Mouse (Mus musculus): Measurements from ENCODE around the gene Frmd8. TPM values are rescaled to one million over a fixed set of nuclear protein-coding genes. Genes with fewer than 3 reads are reported as not detected.

Gene Frmd8
- polyA plus RNA-seq, 1 experiment from 2014 or later, result 31.3 TPM

DNA sequence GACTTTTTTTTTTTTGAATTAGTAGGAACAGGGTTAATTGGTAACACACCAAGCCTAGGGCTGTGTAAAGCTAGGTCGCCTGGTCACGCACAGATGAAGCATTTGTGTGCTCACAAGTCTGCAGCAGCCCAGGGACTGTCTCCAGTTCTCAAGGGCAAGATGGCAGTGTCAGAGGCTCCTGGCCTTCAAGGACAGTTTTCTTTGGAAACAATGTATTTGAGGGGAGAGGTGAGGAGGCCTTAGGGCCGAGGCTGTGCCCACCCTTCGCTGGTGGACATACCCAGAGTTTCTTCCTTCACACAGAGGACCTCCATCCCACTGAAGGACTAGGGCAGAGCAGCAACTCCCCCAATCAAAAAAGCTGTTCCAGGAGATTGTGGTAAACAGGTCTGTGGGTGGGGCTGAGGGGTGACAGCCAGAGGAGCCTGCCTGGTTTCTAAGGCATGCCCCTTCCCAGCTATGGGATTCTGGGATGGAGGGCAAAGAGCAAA is 27.7 kb downstream of the Frmd8 start:
- 45% methylated on average over 4 of the region's 4 CpGs for WGBS
- ATAC-seq (ENCODE audit: insufficient number of reproducible peaks, low FRiP score, low TSS enrichment, low read depth), result no peak
- Histone ChIP-seq H3K9ac (peak overlapping the region; percentile 20; the same call in 1 of the 2 replicates), H3K27ac (peak overlapping the region; percentile 97), H3K9me3 (no peaks in the 10 kb centered on the region), H3K4me3 (peak overlapping the region; percentile 39), H3K27me3 (no peaks in the 10 kb centered on the region), H3K4me2 (peak overlapping the region; percentile 57), H3K4me1 (peaks cover 73% of the 10 kb centered on the region), H3K36me3 (peaks cover 8% of the 10 kb centered on the region)

- Histone ChIP-seq H3K9me3 (no peaks in the 10 kb centered on the region), H3K36me3 (peaks cover 2% of the 10 kb centered on the region; the same call in 1 of the 2 replicates), H3K9ac (no peak overlapping the region), H3K4me1 (peaks cover 73% of the 10 kb centered on the region), H3K27me3 (no peaks in the 10 kb centered on the region), H3K4me2 (peak overlapping the region; percentile 57), H3K4me3 (peak overlapping the region; percentile 39), H3K27ac (peak overlapping the region; percentile 97)
- ATAC-seq (ENCODE audit: insufficient number of reproducible peaks, low FRiP score, low TSS enrichment, low read depth), result peak; percentile 86
- WGBS, result 1% methylated on average over 16 of the region's 16 CpGs
These were observed 28.3 kb downstream of the Frmd8 start for GRCm38 (mm10) chr19:5846557-5847305.

DNA sequence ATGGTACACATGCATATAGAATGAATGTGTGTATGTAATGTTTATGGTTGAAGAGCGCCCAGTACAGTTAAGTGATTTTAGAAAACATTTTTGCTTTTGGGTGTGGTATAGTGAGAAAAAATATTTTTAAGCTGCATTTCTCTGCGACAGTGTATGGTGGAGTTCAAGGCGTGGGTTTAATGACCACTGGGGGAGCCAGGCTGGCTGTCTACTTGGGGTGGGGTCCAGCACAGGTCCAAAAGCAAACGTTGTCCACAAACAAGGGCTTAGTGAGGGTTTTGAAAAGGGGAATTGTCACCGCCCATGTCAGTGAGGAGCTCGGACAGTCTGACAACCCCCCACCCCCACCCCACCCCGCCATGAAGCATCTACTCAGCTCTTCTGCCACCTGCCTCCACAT is 28.9 kb downstream of the Frmd8 start:
- Histone ChIP-seq H3K9me3 (no peaks in the 10 kb centered on the region), H3K27me3 (no peaks in the 10 kb centered on the region), H3K36me3 (no peaks in the 10 kb centered on the region), H3K9ac (no peak overlapping the region), H3K4me1 (peaks cover 76% of the 10 kb centered on the region), H3K27ac (peak overlapping the region; percentile 97), H3K4me3 (peak overlapping the region; percentile 39), H3K4me2 (peak overlapping the region; percentile 57)
- peak; percentile 47 for ATAC-seq (ENCODE audit: insufficient number of reproducible peaks, low FRiP score, low TSS enrichment, low read depth)
- 1% methylated on average over 7 of the region's 7 CpGs for WGBS

- H3K27me3 ChIP-seq, result no peaks in the 10 kb centered on the region
- peak overlapping the region; percentile 57 for H3K4me2 ChIP-seq
- peak; percentile 37; the same call in 1 of the 2 replicates for ATAC-seq (ENCODE audit: insufficient number of reproducible peaks, low FRiP score, low TSS enrichment, low read depth)
- H3K9ac ChIP-seq, result peak overlapping the region; percentile 35
- H3K27ac ChIP-seq, result peak overlapping the region; percentile 97
- peak overlapping the region; percentile 39 for H3K4me3 ChIP-seq
- no peaks in the 10 kb centered on the region for H3K36me3 ChIP-seq
- no peaks in the 10 kb centered on the region for H3K9me3 ChIP-seq
- 3% methylated on average over 45 of the region's 45 CpGs for WGBS
- H3K4me1 ChIP-seq, result peaks cover 81% of the 10 kb centered on the region
These were observed 29.5 kb downstream of the Frmd8 start for GRCm38 (mm10) chr19:5845319-5846135.

- 64% methylated on average over 12 of the region's 12 CpGs for WGBS
- H3K27ac ChIP-seq, result peak overlapping the region; percentile 97
- no peak for ATAC-seq (ENCODE audit: insufficient number of reproducible peaks, low FRiP score, low TSS enrichment, low read depth)
- peak overlapping the region; percentile 57 for H3K4me2 ChIP-seq
- no peaks in the 10 kb centered on the region for H3K27me3 ChIP-seq
- H3K9me3 ChIP-seq, result no peaks in the 10 kb centered on the region
- H3K4me3 ChIP-seq, result peak overlapping the region; percentile 39
- no peaks in the 10 kb centered on the region for H3K36me3 ChIP-seq
- H3K9ac ChIP-seq, result peak overlapping the region; percentile 35
- peaks cover 82% of the 10 kb centered on the region for H3K4me1 ChIP-seq
These were observed 30.2 kb downstream of the Frmd8 start for GRCm38 (mm10) chr19:5844831-5845318.

DNA sequence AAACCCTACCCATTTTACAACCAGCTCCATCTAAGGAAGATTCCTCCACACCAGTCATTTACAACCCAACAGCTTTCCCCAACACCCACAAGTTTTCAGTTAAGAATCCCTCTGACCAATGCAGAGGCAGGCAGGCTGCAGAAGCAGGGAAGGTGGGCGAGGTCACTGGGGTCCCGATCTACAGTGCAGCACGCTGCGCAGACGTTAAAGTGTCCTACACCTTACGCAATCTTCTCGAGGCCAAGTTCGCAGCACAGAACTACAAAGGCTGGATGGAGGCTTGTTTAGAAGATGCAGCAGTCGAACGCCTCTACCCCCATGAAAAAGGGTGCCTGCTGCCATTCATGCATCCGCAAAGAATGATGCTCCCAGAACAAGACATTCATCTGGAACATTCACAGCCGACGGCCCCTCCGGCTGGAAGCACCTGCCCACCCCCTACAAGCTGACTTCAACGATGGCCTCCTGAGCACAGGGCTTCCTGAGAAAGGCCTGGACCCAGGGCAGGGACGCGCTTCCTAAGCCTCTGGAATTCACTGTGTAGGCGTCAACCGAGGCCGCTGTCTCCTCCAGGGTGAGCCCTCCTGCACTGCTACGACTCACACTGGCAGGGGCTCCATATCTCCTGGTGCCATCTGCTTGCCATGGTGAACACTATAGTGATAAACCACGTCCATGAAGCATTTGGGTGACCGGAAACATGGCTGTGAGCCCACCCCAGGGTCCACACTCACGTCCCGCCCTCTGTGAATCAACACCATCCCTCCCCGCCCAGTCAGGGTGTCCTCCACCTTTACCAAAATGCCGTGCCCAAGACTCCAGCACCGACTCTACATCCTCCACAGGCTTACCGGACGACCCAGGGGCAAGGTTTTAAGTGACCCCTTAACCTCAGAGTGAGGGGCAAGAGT is 31.0 kb downstream of the Frmd8 start:
- H3K4me3 ChIP-seq, result peak overlapping the region; percentile 39

DNA sequence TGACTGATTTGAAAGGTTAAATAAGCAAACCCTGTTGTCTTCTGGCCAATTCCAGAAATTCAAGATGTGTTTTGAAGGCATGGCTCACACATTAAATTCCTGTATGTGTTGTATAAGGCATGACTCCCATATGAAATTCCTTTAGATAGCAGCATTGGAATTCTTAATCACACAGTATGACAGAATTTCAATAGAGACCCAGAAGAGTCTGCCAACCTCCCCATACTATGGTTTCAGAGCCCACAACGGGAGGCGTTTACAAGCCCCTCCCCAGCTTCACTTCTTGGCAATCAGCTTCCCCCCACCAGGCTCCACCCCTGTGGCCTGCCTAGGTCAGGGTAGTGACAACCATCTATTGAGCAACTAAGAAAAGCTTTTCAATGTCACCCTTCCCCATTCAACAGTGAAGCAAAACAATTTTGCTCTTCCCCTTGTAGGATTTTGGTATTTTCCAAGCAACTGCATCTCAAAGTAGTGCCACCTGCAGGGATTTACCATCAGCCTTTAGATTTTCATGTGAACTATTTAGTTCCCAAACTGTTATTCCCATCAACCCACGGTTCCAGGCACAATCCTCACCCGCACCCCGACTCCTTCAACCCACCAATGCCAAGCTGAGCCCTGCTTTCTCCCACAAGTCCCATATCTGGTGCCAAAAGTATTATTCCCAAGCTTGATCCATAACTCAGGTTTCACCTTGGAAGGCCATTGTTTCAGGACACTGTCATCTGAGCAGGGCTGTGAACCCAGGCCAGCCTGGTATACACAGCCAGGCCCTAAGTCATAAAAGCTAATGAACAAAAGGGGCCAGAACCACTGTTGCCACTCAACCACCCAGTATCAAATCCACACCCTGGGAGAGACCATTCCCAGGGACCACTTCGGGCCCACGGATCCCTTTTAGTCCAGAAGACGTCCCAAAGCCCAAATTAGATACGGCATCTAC is 32.0 kb downstream of the Frmd8 start:
- 58% methylated on average over 9 of the region's 9 CpGs for WGBS
- Histone ChIP-seq H3K9ac (no peak overlapping the region), H3K4me3 (peak overlapping the region; percentile 39), H3K27ac (peak overlapping the region; percentile 97), H3K4me1 (peaks cover 66% of the 10 kb centered on the region), H3K27me3 (no peaks in the 10 kb centered on the region), H3K36me3 (no peaks in the 10 kb centered on the region), H3K4me2 (peak overlapping the region; percentile 57), H3K9me3 (no peaks in the 10 kb centered on the region)
- ATAC-seq (ENCODE audit: insufficient number of reproducible peaks, low FRiP score, low TSS enrichment, low read depth), result no peak

More for the DNA sequence above, 31.0 kb downstream of the Frmd8 start:
- no peak for ATAC-seq (ENCODE audit: insufficient number of reproducible peaks, low FRiP score, low TSS enrichment, low read depth)
- H3K27ac ChIP-seq, result peak overlapping the region; percentile 97
- no peaks in the 10 kb centered on the region for H3K36me3 ChIP-seq
- H3K9me3 ChIP-seq, result no peaks in the 10 kb centered on the region
- H3K4me2 ChIP-seq, result peak overlapping the region; percentile 57
- peak overlapping the region; percentile 35 for H3K9ac ChIP-seq
- no peaks in the 10 kb centered on the region for H3K27me3 ChIP-seq
- 76% methylated on average over 30 of the region's 30 CpGs for WGBS
- peaks cover 75% of the 10 kb centered on the region for H3K4me1 ChIP-seq

DNA sequence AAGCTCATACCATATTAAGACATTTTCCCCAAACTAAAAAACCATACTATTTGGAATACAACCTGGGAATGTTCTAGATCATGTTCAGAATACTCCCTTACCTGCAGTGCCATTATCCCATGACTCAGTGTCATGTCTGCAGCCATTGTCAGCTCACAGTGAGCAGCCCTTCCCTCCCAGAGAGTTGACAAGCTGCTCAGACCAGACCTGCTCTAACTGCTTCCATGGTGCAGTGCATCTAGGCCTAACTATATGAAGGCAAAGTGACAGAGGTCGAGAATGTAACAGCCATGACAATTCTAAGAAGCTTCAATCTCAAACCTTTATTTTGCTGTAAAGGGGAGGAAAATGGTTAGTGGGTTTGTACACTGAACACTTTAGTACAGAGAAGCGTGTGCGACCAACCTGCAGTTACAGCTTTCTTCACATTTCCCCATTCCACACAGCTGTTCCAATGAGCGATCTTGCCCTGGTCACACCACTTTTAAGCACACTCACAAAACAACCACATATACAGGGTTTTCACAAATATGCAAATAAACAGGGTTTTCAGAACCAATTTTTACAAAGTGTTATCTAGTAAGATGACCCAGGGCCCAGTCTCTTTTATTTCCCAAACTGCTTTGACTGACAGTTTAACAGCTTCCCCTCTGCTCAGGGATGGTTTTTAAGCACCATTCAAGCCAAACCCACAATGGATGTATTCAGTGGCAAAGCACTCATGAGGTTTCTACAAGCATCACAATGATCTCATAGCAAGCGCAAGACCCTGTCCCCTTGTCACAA is 32.9 kb downstream of the Frmd8 start:
- WGBS, result 65% methylated on average over 5 of the region's 5 CpGs

GRCm38 (mm10) chr19:5841389-5841946 is 33.6 kb downstream of the Frmd8 start:
- Histone ChIP-seq H3K4me2 (peak overlapping the region; percentile 15; the same call in 1 of the 2 replicates), H3K27me3 (no peaks in the 10 kb centered on the region), H3K36me3 (no peaks in the 10 kb centered on the region), H3K9ac (no peak overlapping the region), H3K27ac (peak overlapping the region; percentile 97), H3K9me3 (no peaks in the 10 kb centered on the region), H3K4me1 (peaks cover 54% of the 10 kb centered on the region), H3K4me3 (no peak overlapping the region)
- no peak for ATAC-seq (ENCODE audit: insufficient number of reproducible peaks, low FRiP score, low TSS enrichment, low read depth)
- WGBS, result 57% methylated on average over 4 of the region's 4 CpGs

More for the DNA sequence above, 32.9 kb downstream of the Frmd8 start:
- ATAC-seq (ENCODE audit: insufficient number of reproducible peaks, low FRiP score, low TSS enrichment, low read depth), result no peak
- H3K27me3 ChIP-seq, result no peaks in the 10 kb centered on the region
- H3K27ac ChIP-seq, result peak overlapping the region; percentile 97; the same call in 1 of the 2 replicates
- no peaks in the 10 kb centered on the region for H3K9me3 ChIP-seq
- no peaks in the 10 kb centered on the region for H3K36me3 ChIP-seq
- H3K4me3 ChIP-seq, result peak overlapping the region; percentile 39
- peaks cover 57% of the 10 kb centered on the region for H3K4me1 ChIP-seq
- no peak overlapping the region for H3K9ac ChIP-seq
- H3K4me2 ChIP-seq, result peak overlapping the region; percentile 57
